Mouse (Mus musculus) stomach, postnatal 0 days (tissue): ENCODE measurements around the gene Rabepk.

ENCODE experiments used
- CTCF ChIP-seq: IDR thresholded peaks from 2 replicates; pipeline ENCODE4 v1.5.1; 2016; ENCODE audit warnings: antibody characterized with exemption, low read depth, mild to moderate bottlenecking, moderate library complexity
- EP300 ChIP-seq: optimal IDR thresholded peaks from 2 replicates; pipeline ENCODE3; 2016; ENCODE audit warnings: antibody characterized with exemption

DNA sequence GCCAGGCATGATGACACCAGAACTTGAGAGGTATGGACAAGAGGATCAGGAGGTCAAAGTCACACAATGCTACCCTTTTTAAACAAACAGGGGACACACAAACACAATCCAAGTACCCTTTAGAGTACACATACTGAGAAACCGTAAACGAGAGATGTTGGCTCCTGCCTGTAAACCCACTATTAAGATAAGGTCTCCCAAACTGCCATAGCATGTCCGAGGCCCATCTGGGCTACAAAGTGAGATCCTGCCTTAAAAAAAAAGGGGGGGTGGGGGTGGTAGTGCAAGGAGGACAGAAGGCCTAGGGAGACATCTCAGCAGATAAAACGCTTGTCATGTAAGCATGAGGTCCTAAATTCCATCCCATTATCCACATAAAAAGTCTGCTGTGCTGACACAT, 51.2 kb downstream of the Rabepk start:
- TF ChIP-seq CTCF (no peak), EP300 (no peak)
